Mouse (Mus musculus): ENCODE data around the gene Hils1.
"Not testable (repeated sequence)": the region's sequence is repeated elsewhere in the genome, so short reads cannot be mapped to it uniquely, and the experiment has no call there.

The Hils1 gene

GRCm38 (mm10) chr11:94957693-94958064 is 9.7 kb upstream of the Hils1 start:
- no peak for DNase-seq

- DNase-seq = peak; percentile 29
Measured at GRCm38 (mm10) chr11:94958065-94958858, 9.1 kb upstream of the Hils1 start.

DNA sequence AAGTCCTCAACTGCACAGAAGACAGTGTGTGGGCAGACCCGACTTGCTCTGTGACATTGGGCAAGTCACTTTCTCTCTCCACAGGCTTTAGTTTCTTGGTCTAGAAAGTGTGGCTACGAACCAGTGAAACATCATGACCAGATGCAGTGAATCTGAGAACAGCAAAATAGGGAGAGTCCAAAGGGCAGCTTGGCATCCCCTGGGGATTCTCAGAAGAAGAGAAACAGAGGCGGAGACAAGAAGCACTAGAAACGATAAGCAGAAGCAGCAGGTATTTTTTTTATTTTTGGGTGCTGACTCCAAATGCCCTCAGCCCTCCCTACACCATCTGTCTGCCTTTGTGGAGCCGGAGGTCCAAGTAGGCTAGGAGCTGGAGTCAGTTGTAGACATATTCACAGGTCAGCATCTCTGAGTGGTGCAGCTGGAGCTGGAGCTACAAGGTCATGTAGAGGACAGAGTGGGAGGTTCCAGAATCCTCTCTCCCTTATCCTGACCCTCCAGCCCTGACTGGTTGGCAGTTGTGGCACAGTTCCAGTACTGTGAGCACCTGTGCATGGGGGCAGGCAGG is 4.8 kb upstream of the Hils1 start:
- no peak for DNase-seq

DNA sequence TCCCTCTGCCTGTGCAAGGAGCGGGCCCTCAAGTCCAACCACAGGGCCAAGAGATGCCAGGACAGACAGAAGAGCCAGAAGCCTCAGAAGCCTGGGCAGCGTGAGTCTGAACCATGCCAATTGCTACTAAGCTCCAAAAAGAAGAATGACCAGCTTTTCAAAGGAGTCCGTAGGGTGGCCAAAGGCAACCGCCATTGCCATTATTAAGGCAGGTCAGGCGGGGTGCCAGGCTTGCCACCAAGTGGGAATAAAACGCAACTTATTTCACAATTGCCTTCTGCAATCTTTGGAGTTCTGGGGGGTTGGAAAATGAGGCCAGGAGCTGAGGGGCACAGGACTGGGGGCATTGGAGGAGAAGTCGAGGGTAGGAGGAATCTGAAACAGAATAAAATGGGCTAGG is 794 bp downstream of the Hils1 start:
- DNase-seq = no peak

GRCm38 (mm10) chr11:94969709-94970108 is 2.3 kb downstream of the Hils1 start:
- not testable (repeated sequence) for DNase-seq

- peak; percentile 70 for DNase-seq
Measured at GRCm38 (mm10) chr11:94970210-94970943, 3.0 kb downstream of the Hils1 start.

- no peak for DNase-seq
Measured at GRCm38 (mm10) chr11:94971895-94972615, 4.7 kb downstream of the Hils1 start.

DNA sequence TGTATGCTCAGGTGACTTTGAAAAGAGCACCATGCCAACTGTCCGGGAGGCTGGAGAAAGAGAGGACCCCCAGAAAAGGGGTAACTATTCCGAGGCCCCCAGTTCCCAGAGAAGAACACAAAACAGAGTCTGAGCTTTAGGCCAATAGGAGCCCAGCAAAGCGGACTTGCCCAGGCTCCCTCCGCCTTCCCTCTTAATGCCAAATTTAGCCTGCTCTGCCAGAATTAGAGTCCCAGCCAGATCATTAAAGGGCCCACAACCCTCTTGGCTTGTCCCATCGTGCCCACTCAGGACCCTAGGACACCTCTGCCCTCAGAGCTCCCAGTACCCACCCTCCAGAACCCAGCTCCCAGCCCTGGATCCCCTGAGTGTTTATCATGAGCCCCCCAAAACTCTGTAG is 5.5 kb downstream of the Hils1 start:
- no peak for DNase-seq

GRCm38 (mm10) chr11:94973313-94973712 is 5.9 kb downstream of the Hils1 start:
- DNase-seq = no peak

GRCm38 (mm10) chr11:94974951-94975350 is 7.6 kb downstream of the Hils1 start:
- no peak for DNase-seq

DNA sequence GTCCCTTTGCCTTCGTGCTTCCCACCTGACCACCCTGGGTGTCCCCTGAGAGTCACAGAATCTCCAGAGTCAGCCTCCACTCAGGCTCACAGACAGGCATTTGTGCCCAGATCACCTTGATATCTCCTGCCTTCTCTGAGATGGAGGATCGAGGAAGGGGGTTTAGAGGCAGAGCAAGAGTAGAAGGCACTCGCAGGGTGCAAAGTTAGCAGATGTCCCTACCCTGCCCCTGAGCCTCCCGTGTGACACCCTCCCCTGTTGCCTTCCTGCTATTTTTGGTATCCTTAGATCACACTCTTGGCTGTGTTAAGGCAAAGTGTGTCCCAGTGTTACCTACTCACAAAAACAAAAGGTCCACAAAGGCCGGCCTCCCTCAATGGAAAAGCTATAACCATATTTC is 8.8 kb downstream of the Hils1 start, which contains the start of gene Sgca:
Sgca (minus strand) TSS at position 129 of the 400 bp plus-strand sequence.
- DNase-seq = no peak

DNA sequence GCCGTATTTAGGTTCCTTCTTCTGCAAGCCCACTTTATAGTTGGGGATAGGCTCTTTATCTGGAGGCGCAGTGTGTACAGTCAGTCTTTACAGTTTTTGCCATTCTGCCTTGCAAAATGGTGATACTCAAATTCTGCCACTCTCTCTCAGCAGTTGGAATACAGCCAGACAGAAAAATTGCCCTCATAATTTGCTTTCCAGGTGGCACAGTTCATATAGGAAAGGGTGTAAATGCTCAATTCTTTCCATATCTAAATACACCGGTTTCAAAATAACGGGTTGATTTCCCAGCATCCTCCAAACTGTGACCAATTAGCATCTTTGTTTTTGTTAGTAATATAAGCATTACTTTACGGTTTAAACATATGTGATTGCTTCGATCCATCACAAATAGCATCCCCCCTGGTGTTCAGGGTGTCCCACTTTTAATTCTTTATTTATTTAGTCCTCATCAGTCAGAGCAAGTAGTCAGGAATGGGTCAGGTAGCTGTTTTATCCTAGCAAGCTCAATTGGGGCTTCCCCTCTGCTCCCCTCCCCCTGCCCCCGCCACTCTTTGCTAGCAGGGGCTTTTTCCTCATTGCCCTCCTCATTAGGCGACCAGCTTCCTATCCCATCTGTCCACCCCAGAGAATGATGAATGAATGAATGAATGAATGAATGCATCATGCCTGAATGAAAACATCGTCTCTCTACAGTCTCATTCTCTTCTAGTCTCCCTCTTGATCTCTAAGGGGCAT is 11.0 kb downstream of the Hils1 start:
- no peak for DNase-seq

DNA sequence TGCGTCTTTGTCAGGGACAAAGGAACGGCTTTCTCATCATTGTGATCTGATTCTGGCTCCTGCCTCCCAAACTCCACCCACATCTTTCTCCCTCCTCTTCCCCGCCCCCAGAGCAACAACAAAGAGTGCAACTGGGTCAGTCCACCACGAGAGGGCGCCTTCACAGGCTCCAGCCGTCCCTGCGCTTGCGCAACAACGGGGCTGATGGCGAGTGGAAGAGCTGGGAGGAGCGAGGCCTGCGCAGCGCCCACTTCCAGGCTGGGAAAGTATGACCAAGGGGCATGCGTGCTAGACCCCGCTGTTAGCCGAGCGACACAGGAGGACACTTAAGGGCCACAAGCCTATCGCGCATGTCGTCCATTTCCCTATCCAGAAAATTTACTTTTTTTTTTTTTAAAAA is 11.6 kb downstream of the Hils1 start:
- DNase-seq = peak; percentile 97

- DNase-seq = no peak
Measured at GRCm38 (mm10) chr11:94979462-94980179, 12.2 kb downstream of the Hils1 start.

GRCm38 (mm10) chr11:94985140-94985539 is 17.7 kb downstream of the Hils1 start:
- no peak for DNase-seq

- DNase-seq = no peak
Measured at GRCm38 (mm10) chr11:94985822-94986221, 18.4 kb downstream of the Hils1 start.

DNA sequence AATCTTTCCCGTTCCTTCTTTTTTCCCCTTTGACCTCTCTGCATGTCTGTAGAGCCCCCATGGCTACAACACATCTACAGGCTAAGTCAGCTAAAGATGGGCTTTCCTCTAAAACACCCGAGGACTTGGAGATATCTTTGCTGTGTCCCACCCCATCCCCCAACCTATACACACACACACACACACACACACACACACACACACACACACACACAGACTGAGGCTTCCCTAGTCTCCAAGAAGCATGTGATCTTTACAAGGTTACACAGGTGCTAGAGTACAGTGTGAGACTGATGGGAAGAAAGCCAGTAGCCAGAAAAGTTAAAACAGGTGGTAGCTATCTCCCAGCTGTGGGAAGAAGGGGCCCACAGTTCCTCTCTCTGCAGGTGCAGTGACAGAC is 19.0 kb downstream of the Hils1 start:
- DNase-seq = no peak

DNA sequence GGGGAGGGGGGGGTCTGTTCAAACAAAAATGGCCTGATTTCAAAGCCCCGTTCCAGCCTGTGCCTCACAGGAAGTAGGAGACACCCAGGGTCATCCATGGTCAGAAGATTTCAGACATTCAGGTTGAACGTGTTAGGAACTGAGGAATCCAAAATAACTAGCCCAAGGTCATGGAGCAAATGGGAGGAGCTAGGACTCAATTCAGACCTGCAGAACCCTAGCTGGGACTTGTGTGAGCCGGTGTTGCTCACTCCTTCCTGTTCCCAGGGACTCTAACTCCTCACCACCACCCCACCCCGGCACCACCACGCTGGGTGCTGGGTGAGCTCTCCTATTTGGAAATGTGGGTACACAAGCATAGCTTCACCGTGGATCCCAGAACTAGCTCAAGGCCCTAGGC is 19.9 kb downstream of the Hils1 start:
- no peak for DNase-seq

DNA sequence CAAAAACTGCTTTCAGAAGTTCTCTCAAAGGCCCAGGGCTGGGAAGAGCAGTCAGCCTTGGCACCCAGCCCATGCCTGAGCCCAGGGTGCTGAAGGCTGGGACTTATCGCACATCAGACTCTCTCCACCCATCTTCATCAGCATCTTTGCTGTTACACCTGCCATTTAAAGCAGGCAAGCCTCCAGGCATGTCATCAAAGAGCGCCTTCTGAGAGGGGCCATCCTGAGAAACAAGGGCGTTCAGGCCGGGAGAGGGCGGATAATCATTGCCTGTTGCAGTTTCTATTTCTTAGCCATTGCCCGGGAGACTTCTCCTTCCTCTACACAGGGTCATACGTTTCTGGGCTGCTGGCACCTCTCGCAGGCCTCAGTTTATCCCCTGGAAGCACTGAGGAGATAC is 20.5 kb downstream of the Hils1 start:
- no peak for DNase-seq

- no peak for DNase-seq
Measured at GRCm38 (mm10) chr11:94988780-94989561, 21.6 kb downstream of the Hils1 start.

- DNase-seq = peak; percentile 80
Measured at GRCm38 (mm10) chr11:94989562-94990017, 22.2 kb downstream of the Hils1 start.
